Mouse (Mus musculus): ENCODE results near the gene Il6ra.

Gene Il6ra

GRCm38 (mm10) chr3:89912543-89913391 is at the start of gene Il6ra:
Il6ra (minus strand) TSS chr3:89913196.
- DNase-seq (ENCODE audit: low spot score), result peak; percentile 88

- DNase-seq (ENCODE audit: low spot score), result peak; percentile 59
Observed at GRCm38 (mm10) chr3:89962059-89962750, 49.2 kb upstream of the Il6ra start.

- no peak for DNase-seq (ENCODE audit: low spot score)
Observed at GRCm38 (mm10) chr3:89961436-89961835, 48.4 kb upstream of the Il6ra start.

DNA sequence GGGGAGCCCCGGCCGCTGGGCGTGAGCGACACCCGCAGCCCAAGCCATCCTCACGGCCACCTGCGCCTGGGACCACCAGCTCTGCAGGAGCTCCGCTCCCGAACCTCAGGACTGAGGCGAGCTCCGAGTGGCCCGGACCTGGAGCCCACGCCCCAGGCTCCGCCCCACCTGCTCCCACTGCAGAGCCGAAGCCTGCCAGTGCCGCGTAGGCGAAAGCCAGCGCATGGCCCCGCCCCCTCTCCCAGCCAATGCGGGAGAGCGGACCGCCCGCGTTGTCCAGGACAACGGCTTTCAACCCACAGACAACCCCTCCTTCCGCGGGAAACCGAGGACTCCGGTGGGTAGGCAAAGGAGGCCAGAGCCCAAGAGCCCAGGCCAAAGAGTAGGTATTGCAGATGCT is 47.5 kb upstream of the Il6ra start:
- DNase-seq (ENCODE audit: low spot score), result peak; percentile 93

DNA sequence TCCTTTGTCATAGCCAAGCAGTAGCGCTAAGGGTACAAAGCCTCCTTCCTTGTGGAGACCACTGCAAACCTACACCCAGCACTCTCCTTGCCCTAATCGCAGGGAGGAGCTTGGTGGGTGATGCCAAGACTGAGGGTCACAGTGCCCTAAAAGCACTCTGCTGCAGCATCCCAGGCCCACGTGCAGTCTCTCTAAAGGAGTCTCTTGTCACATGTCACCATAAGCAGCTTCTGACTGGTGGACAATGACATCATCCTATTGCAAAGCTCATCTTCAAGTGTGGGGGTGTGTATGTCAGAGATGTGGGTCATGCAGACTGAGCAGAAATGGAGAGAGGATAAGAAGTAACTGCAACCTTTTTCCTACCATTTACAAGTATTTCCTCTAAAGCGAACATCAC is 46.4 kb upstream of the Il6ra start:
- DNase-seq (ENCODE audit: low spot score), result peak; percentile 82

GRCm38 (mm10) chr3:89957880-89958279 is 44.9 kb upstream of the Il6ra start:
- no peak for DNase-seq (ENCODE audit: low spot score)

- no peak for DNase-seq (ENCODE audit: low spot score)
Observed at GRCm38 (mm10) chr3:89956177-89956971, 43.4 kb upstream of the Il6ra start.

DNA sequence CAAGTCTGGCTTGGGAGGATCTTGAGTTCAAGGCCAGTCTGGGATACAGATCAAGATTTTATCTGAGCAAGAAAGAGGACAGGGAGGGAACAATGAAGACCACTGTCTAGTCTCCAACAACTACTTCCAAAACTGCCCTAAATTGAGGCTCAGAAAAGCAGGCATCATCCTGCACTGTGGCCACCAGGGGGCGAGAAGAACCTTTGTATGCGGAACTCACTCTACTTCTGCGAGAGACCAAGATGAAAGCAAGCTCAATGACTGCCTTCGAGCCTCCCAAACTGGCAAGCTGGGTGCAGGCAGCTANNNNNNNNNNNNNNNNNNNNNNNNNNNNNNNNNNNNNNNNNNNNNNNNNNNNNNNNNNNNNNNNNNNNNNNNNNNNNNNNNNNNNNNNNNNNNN is 40.4 kb upstream of the Il6ra start:
- DNase-seq (ENCODE audit: low spot score), result peak; percentile 88

DNA sequence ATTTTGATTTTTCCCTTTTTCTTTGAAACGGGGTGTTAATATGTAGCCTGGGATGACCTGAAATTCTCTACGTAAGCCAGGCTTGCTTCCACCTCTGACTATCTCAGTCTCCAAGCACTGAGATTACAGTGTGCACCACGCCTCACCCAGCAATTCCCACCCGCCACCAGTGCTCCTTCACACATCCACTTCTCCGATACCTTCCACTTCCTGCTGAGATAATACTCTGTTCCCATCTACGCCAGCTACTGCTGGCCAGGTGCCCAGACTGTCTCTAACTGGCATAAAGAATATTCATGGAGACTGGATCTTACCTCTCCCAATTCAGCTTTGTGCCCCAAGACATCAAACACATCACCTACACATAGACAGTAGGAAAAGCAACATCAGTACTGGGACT is 35.7 kb upstream of the Il6ra start:
- peak; percentile 54 for DNase-seq (ENCODE audit: low spot score)

GRCm38 (mm10) chr3:89948021-89948420 is 35.0 kb upstream of the Il6ra start:
- no peak for DNase-seq (ENCODE audit: low spot score)

- DNase-seq (ENCODE audit: low spot score), result no peak
Observed at GRCm38 (mm10) chr3:89945026-89945425, 32.0 kb upstream of the Il6ra start.

GRCm38 (mm10) chr3:89942894-89943293 is 29.9 kb upstream of the Il6ra start:
- no peak for DNase-seq (ENCODE audit: low spot score)

- DNase-seq (ENCODE audit: low spot score), result no peak
Observed at GRCm38 (mm10) chr3:89936495-89936894, 23.5 kb upstream of the Il6ra start.

GRCm38 (mm10) chr3:89932925-89933324 is 19.9 kb upstream of the Il6ra start:
- DNase-seq (ENCODE audit: low spot score), result no peak

GRCm38 (mm10) chr3:89928956-89929355 is 16.0 kb upstream of the Il6ra start:
- DNase-seq (ENCODE audit: low spot score), result no peak

- no peak for DNase-seq (ENCODE audit: low spot score)
Observed at GRCm38 (mm10) chr3:89926440-89926839, 13.4 kb upstream of the Il6ra start.

DNA sequence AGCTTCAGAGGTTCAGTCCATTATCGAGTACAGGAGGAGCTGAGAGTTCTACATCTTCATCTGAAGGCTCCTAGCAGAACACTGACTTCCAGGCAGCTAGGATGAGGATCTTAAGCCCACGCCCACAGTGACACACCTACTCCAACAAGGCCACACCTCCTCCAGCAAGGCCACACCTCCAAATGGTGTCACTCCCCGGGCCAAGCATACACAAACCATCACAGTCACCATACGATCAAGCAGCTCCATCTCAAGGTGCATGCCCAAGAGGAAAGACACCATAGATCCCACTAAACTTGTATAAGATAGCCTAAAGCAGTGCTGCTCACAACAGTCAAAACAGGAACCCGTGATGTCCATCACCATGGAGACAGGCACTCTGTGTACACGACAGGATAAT is 7.7 kb upstream of the Il6ra start:
- no peak for DNase-seq (ENCODE audit: low spot score)

GRCm38 (mm10) chr3:89917408-89917807 is 4.4 kb upstream of the Il6ra start:
- no peak for DNase-seq (ENCODE audit: low spot score)

DNA sequence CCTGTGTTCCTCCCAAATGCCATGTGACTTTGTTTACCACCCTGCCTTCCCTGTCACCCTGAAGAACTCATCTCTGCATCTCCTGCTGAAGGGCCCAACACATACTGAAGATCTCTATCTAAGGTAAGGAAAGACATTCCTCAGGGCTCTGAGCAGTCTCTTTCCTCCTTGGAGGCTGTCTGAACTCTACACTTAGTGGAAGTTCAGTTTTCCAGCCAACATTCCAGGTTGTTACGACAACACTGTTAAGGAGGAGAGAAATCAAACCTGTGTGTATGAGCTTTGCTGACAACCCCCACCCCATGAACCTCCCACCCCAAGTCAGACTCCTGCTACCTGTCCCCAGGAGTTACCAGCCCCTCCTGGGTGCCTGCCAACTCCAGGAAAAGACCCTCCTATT is 3.6 kb upstream of the Il6ra start:
- no peak for DNase-seq (ENCODE audit: low spot score)

GRCm38 (mm10) chr3:89914700-89915099 is 1.7 kb upstream of the Il6ra start:
- DNase-seq (ENCODE audit: low spot score), result no peak

GRCm38 (mm10) chr3:89912108-89912542 is 871 bp downstream of the Il6ra start:
- DNase-seq (ENCODE audit: low spot score), result no peak

- DNase-seq (ENCODE audit: low spot score), result no peak
Observed at GRCm38 (mm10) chr3:89911207-89911606, 1.8 kb downstream of the Il6ra start.

Data from MN1 (cell line).